Mouse (Mus musculus) lung, postnatal 36 days (tissue): ENCODE results near the gene Isx.
A peak's percentile ranks its signal among the peaks of the same experiment; 100 is the strongest.

Experiments used
- DNase-seq: peaks from one replicate; pipeline ENCODE4 v3.0.0; 2022; ENCODE audit warnings: mixed read lengths

Isx gene

DNA sequence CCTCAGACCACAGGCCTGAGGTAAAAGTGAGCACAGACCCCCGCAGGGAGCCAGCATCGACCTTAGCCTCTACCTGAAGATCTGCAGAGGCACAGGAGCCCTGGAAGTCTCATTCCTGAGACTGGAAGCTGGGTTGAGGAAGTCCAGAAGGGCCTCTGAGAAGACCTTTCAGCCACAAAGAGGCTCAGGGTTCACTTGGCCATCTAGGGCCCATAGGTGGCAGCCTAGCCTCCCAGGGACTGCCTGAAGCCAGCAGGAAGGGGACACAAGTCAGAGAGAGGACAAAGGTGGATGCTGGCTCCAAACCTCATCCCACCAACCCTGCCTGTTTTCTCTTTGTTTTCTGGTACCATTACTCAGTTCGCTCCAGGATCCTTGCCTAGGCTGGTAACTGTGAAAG, at the start of gene Isx:
TSS of gene Isx (plus strand) at position 234 of the 400 bp plus-strand sequence.
- no peak for DNase-seq

DNA sequence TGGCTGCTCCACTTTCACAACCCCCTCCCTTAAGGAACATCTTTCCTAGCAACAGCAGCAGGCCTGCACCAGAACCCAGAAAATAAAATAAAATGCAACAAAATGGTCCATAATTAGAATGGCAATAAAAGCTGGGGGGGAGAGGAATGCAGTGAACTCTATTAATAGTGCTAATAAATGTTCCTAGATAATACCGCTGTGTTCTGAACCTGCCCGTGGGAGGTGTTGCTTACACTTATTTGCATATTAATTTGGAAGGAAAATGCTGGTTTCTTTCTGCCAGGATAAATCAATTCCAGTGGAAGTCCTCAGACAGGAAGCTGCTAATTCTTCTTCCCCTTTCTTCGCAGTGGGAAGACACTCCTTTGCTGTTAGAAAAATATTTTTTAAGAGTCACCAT, 45.3 kb upstream of the Isx start:
- no peak for DNase-seq

DNA sequence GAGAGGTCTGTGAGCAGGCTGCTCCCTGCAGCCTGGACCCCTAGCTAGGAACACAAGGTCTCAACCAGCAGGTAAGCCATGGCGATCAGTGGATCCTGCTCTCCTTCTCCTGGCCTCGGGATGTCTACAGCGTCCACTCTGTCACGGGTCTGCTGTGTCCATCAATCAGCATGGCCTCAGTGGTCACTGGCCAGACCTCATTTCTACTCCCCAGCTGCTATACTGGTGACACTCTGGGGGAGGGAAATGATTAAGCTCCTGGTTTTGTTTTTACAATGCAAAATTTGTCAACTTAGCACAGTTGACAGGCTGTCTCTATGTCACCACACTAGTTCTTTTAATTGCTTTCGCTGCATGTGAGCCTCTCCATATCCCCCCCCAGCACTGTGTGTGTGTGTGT, 41.7 kb upstream of the Isx start:
- DNase-seq, result no peak

DNA sequence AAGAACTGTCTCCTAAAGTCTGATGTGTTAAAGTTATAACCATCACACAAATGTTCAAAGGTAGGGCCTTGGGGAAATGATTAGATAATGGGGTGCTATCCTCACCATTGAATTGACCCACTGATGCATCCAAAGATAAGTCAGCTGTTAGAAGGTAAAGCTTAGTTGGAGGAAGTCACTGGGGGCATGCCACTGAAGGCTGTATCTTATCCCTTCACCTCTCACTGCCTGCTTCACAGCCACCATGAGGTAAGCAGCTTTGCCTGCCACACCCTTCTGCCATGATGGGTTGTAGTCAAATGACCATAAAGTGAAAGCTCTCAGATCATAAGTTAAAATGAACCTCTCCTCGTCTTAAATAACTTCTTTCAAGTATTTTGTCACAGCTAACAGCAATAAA, 38.7 kb upstream of the Isx start:
- no peak for DNase-seq

DNA sequence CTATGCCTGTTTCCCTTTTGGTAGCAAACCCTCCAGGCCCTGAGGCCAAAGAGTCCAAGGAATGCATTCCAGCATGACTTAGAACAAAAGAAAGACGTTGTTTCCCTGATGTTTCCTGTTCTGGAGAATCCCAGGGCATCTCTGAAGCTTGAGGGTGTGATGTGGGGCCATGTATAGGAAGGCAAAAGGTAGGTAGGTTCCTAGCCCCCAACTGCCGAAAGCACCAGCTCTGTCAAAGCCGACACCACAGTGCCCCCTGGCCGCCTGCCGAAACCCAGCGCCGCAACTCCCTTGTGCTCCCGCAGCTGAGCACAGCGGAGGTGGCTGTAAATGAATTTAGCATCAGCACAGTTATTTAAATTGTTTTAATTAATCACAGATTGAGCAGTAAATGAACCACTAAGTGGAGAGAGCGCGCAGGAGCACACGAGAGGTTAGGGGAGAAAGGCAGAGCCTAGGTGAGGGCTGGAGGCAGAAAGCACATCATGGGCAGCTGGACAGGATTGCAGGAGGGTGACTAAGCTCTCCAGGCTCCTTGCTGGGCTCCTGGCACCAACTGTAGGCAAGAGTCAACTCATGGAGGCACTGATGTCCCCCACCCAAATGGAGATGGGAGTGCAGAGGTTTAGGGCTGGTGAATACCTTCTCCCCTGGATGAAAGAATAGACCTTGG, 25.5 kb upstream of the Isx start:
- no peak for DNase-seq

DNA sequence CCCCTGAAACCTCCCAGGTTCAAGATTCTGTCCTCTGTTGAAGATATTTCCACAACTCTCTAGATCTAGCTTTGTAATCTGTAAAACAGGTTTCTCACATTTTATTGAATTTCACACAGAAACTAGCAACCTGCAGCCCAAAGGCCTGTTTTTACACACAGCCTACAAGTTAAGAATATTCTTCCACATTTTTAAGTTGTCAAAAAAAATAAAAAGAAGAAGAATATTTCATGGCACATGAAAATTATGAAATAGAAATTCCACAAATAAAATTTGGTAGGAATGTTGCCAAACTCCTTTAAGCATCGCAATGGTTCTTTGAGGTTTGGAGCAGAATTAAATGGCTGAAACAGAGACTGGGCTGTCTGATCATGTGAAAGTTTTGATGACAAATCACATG, 24.3 kb upstream of the Isx start:
- DNase-seq, result no peak

DNA sequence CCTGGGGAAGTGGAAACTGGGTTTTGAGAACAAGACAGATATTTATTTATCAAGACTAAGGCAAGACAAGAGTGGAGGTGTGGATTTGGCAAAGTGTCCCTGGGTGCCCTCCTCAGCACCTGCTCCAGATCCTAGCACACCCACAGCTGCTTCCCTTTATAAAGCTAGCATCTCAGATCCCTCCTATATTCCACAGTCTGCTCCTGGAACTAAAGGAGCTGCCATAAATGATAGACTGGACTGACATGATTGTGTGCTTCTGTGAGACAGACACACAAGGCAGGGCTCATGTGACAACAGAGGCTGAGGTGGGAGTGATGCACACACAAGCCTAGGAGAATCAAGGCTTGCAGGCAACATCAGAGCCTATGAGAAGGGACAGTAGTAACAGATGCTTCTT, 22.0 kb upstream of the Isx start:
- DNase-seq, result no peak

DNA sequence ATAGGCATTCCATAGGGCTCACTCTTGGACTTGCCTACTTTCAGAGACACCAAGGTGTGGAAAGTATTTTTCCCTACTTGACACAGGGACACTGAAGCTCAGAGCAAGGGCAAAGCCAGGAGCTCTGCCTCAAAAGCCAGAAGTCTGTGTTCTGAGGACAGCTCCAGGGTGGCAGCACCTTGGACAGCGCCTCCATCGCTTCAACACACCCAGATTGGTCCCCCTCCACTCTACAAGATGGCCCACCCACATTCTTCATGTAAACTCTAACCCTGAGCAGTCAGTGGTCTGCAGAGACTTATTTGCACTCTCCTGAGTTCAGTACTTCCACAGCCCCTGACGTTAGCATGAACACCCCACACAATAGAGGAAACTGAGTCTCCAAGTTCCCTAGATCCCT, 21.1 kb upstream of the Isx start:
- no peak for DNase-seq

DNA sequence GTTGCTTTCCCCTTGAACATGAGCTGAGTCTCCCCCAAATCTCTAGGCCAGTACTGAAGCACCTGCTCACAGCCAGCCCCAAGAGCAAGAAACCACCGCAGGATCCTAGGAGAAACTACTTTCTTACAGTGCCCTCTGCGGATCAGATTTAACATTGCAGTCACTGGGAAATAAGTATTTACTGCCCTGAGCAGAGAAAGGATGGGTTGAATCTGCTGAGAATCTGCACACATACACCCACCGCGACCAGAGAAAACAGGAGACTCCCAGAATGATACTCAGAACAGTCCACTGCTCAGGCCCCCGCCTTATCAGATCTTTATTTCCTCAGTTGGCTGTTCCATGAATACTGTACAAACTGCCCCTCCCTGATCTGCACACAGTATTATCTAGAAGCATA, 19.5 kb upstream of the Isx start:
- no peak for DNase-seq

DNA sequence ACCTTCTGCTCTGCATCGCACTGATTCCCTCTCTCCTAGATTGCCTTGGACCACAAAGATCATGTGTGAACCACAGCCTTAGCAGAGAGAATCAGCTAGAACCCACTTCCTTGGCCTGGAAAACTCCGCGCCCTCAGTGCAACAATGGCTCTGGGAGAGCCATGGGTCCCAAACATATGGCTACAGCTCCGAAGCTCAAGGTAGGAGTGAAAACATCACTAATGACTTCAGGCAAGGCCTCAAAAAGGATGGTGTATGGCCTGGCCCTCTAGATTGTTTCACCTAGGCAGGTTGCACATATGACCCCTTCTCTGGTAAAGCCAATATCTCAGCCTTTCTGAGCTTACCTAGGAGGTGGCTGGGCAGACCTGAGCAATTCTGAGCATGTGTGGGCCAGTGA, 18.2 kb upstream of the Isx start:
- no peak for DNase-seq

DNA sequence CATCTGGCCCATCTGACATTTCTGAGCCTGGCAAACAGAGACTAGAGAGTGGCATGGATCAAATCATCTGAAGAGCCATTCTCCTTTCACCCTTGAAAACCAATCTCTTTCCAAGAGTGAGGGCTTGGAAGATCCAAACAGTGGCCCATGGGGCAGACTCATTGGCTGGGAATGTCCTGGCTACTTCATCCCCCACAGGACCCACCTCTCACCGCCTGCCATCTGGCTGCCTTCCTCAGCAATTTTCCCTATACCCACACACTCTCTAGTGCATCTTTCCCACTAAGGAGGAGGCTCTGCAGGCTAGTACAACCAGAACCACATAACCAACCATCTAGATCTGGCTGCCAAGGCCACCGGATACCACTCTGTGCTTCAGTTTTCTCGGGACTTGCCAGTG, 17.6 kb upstream of the Isx start:
- no peak for DNase-seq

DNA sequence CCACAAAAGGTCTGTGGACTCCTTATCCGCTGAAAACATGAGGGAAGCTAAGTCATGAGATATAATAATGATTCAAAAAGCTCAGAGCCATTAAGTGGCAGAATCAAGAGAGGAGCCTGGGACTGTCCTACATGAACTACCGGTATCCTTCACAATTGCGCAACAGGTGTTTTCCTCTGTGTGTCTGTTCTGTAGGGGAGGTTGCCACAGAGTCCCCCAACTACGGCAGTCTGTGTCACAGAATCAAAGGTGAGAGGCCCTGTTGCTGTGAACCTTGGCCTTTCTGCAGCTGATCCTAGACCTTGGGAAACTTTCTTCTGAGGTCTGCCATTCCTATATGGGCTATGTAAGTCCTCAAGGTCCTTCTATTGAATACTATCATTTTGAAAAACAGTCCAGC, 13.7 kb upstream of the Isx start:
- no peak for DNase-seq

DNA sequence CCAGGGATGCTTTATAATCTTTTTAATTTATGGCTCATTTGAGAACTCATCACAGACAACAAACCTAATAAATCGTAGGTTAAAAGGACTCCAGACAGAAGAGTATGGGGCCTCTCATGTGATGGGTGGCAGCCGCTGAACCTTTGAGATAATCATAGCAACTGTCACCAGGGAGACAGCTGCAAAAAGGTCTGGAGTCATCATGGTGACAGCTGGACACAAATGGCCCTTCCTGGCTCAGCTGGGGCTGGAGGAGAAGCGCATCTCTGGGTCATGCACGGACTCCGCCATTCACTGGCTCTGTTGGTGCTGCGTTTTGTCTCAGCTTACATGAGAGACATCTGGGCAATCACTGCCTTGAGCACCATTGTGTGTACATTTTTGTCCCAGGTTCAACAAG, 12.5 kb upstream of the Isx start:
- no peak for DNase-seq

DNA sequence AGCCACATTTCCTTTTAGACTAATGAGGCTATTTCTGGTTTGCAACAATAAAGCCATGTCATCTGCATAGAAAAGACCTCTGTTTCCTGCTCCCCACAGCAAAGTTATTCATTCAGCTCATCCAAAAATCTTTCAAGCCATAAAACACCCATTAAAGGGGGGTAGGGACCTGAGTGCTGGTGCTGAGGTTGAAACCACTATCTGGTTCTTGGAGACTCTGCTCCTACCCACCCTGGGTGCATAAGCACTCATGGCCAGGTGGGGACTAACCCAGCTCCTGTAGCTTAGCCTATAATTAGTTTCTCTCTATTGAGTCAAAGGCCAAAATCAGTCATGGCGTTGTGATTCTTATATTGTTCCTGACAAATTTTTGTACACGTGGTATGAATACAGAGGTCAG, 10.4 kb upstream of the Isx start:
- DNase-seq, result no peak

DNA sequence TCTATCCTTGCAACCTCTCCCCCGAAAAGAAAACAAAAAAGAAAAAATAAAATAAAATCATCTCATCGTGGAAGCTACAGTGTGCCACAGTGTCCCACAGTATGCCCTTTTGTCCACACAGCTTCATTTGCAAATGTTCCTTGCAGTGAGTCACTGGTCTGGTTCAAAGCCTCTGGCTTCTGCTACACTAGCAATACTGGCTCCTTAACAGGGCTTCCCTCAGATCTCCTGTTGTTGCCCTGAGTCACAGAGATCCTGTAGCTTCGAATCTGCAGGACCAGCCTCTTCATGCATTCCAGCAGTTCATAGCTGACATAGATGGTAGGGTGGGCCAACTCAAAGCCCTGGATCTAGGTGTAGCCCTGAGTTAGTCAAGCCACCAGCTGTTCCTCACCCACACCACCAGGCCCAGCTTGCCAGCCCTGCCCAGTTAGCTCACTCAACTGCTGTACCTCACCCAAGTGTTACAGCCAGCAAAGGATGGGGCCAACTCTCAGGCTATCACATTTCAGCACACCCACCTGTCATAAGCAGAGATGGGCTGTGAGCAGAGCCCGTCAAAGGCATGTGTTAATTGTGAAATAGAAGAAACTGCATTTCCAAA, 2.5 kb upstream of the Isx start:
- DNase-seq, result peak; percentile 2

DNA sequence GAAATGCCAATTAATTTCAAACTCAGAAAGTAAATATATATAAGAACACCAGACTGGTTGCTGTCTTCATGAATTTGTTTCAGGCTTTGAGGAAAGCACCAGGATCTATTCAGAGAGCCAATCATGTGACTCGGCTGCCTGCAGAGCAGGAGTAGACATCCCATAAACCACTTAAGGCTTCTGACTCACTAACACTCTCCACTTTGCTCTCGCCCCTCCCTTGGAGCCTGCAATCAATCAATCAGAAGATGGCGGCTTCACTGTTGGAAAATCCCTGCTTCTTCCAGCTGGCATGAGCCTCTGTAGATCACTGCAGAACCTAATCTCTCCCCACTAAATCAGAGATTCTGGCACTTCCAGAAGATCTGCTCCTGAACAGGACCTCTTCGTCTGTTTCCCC, 1.3 kb upstream of the Isx start:
- no peak for DNase-seq

DNA sequence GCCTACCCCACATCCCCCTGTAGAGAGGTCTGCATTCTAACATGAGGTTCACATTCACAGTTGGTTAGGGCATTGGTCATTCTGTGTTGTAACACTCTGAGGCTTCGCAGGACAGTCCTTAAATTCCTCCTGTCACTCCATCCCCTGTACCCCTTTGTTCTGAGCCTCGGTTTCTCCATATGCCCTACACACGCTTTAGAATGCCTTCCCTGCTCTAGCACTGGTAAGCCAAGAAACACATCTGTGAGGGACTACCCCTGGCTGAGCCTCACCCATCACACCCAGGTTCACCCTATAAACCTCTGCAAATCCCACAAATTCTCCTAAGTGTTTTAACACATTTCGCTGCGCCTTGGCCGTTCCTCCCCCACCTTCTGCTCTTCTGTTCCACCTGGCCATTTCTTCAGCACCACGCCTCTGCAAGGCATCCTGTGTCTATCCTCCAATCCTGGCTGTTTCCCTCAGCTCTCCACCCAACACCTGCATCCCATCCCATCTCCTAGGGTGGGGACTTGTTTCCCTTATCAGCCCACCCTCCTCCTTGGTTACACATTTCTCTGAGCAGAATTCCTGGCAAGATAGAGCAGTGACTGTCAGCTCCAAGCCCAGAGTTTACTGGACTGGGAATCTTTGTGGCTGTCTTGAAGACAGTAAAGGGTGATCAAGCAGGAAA, 686 bp upstream of the Isx start:
- no peak for DNase-seq

DNA sequence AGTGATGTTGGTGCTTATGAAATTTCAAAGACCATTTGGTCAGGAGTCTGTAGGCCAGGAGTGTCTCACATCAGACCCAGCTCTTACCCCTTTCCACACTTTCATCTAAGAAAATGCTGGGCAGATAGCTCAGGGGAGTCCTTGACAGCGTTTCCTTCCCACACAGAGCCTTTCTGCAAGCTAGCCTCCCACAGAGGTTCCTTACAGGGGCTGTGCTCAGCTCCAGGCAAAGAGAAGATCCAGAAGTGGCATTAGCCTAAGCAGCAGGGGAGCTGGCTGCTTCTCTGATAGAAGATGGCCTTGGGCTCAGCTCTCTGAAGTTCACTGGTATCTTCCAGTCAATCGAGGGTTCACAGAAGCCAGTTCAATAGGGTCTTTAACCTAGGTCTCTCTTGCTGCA, 1.6 kb downstream of the Isx start:
- DNase-seq, result no peak

DNA sequence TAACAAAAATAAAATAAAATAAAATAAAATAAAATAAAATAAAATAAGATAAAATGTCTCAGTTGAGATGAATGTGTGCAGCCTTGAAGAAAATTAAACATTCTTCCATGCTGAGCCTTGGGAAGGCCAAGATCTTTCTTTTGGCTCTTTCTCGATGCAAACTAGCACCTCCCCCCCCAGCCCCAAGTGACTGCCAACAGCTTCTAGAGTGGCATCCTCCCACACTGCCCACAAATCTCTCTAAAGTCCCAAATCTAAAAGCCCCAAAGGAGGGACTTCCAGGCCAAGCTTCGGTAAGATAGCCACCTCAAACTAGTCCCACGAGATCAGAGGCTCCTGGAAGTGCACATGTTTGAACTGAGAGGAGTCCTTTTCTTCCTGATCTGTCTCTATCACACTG, 5.7 kb downstream of the Isx start:
- no peak for DNase-seq

DNA sequence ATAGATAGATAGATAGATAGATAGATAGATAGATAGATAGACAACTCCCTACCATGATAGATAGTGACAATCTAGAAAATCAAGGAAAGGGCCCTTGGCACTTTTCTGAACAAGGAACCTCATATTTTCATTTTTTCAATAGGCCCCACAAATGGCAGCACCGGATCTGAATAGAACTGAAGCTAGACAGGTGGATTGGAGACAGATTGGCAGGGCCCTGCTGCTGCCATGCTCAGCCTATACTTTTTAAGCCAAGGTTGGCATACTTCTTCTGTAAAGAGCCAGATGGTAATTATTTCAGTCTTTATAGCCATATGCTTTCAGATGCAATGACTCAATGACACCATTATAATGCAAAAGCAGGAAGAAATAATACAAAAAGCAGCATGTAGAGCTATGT, 15.8 kb downstream of the Isx start:
- no peak for DNase-seq

DNA sequence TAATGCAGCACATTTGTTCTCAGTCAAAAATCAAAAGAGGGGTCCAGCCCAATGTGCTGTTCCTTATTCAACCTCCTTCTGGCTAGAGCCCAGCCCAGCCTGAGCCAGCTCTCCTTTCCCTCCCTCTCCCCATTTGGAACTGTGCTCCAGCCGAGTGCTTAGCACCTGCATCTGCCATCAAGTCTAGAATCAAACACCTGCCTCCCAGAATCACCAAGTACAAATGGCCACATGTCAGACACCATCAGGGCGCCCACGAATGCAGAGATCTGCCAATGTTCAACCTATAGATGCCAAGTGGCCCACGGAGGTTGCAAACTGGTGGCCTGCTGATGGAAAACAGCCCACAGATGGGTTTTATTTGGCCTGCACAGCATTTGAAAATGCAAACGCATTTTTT, 18.1 kb downstream of the Isx start:
- DNase-seq, result no peak

DNA sequence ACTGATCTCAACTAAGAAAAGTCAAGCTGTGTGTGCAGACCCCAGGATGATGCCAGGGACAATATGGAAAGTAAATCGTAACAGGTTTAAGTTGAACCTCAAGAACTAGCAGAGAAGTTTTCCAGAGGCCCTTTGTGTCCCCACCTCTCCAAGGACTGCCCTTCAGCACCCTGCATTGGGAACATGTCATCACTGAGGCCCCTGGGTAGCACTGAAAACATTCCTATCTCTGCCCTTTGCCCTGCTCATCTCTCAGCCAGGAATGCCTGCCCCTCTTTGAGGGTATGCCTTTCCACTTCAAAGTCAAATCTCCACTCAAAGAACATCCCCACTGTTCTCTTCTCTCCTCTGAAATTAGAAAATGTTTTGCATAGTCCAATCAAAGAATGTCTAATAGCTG, 23.3 kb downstream of the Isx start:
- DNase-seq, result no peak

DNA sequence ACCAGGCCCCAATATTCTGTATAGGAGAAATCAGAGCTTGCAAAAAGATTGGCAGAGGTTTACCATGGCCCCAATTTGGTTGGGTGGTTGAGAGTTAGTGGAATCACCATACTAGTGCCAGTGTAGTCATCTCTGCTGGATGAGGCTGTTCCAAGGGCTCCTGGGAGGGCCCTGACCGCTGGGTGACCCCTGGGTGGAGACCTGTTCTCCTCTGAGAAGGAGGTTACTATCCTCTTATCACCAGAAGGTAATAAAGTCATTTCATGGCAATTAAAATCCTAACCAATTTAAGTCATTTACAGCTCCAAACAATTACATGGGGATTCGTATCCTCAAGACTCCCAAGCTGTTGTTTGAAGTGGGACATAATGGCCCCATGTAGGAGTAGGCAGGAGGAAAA, 24.3 kb downstream of the Isx start:
- no peak for DNase-seq

DNA sequence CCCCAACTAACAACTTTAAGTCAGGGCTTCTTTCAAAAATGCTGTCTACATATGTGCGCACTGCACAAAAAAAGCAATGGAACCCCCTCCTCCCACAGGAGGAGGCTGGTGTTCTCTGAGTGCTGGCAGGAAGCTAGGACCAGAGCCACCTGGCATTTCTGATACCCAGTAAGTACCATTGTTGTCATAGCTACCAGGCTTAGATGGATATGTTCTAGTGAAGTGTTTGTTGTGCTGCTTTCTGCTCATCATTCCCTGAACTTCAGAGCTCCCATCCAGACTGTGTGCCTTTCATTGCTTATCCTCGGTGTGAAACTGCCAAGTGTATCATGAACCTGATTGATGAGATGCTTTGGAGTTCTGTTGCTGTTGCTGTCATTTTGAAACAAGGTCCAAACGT, 26.8 kb downstream of the Isx start:
- DNase-seq, result no peak

DNA sequence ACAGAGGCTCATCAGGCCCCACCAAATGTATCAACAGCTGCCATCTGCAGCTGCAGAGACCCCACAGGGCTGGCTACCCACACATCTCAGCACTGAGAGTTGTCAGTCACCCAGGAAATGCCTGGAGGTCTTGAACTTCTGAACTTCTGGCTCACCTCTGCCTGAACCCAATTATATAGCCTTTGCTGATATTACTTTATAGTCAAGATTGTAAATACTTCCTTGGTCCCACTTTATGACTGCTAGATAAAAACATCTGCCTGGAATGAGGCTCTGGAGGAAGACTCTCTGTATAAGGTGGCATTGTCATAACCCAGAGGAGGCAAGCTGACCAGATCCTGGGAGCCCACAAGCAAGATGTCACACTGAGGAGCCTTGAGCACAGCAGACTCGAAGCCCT, 28.8 kb downstream of the Isx start:
- DNase-seq, result no peak
